Mouse (Mus musculus): Measurements from ENCODE around the gene Ankrd55.

Ankrd55 gene

DNA sequence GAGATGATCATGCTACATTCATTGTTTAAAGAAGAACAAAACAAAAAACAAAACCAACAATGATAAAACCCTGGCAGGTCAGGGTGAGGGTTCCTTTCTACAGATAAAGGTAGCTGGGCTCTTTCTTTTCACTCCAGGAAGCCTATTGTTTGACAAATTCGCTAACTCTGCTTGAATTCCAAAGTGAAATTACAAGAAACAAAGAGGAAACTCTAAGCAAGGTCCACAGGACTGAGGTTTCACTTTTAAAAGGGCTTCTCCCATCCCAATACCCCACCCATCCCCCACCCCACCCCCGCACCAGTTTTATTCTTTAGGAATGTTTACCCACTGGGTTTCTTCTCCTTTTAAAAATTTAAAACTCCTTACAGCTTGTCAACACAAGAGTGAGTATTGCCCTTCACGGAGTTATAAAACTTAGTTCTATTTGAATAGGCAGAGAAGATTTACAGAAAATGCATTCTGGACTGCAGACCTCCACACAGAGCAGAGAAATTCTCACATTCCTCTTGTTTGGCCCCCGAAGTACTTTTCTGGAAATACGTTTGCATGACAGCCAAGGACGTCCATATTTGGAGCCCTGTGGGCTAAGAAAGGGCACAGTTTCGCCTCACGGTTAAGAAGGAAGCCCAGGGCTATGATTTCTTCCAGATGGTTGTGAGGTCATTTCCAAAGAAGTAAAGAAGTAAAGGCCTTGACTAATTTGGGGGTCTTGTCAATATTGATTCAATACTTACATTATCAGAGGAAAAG lies 128.3 kb downstream of the Ankrd55 start:
- DNase-seq, result no peak

DNA sequence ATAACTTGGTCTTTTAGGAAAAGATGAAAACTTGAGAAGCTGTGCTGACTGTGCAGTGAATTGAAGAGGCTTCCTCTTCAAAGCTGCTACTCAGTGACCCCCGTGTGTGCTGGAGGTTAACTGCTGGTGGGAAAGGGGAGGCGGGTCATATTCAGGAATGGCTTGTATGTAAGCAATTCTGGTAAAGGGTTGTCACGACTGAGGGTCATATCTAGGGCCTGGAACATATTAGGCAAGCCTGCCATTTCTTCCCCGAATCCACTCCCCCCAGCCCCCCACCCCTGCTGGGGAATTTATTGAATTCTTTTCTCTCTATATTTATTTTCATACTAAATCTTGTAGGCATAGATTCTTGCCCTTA lies 128.9 kb downstream of the Ankrd55 start:
- DNase-seq, result no peak

DNA sequence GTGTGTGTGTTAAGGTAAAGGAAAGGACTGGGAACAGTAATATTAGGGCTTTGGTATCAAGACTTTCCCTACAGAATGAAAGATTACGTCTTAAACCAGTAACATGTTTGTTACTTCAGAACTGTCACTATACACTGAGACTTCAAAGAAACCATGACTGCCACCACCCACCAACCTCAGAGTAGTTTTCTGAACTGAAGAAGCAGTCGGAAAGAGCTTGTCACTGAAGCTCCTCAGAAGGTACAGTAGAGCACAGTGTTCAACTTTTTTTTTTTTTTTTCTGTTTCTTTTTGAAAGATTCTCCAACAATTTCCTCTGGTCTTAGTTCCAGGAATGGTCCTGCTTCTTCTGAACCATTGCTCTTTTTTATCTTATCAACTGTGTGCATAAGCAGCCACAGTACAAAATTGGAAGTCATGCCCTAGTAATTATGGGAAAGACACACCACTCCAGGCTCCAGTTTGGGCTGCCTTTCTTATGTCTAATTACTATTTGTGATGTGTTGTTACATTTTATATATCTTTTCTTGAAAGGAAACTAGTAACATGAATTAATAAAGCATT lies 129.7 kb downstream of the Ankrd55 start:
- peak; percentile 48 to 72 for DNase-seq

DNA sequence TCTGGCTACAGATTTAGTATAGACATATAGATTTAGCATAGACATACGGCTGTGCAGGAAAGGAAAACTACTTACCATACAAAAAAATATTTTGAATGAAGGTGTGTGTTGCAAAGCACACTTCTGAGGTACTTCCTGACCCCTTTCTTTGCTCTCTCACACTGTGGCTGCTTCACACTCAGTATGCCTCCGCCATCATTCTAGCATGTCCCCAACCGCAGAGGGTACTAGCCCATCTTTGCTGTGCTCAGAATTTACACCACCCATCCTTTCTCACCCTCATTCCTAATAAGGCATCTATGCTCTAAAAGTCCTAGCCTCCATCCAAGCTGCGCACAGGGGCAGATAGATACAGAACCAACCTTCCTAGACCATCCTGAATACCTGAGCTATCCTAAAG lies 130.3 kb downstream of the Ankrd55 start:
- DNase-seq, result peak; percentile 42 to 64

DNA sequence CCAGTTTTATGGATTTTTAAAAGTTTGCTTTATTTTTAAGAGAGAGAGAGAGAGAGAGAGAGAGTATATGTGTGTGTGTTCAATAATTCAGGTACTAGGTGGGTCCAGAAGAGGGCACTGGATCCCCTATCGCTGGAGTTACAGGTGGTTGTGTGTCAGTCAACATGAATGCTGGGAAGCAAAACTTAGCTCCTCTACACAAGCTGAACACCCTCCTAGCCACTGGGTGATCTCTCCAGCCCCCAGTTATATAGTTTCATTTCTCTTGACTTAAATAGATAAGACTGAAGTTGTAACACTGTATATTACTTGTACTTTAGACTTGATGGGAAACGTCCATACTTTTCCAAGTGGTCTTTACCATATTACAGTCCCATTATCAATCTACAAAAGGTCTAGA lies 136.0 kb downstream of the Ankrd55 start:
- peak; percentile 57 to 72 for DNase-seq

DNA sequence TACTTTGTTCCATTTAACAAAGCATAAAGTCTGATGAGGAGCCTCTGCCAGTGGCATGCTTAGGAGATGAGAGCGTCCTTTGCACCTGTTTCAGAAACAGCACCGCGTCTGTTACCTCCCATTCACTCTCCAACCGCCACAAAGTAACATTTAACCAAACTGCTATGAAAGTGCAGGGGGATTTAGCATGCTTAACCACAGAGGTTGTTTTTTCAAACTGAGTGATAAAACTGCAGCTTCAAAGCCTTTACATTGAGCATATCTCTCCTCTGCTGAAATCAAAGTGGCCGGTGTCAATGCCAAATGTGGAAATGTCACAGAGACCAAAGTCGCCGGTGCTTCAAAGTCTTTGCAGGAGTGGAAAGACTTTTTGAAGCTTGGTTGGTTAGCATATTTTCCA lies 136.4 kb downstream of the Ankrd55 start:
- DNase-seq, result peak; percentile 61 to 78

DNA sequence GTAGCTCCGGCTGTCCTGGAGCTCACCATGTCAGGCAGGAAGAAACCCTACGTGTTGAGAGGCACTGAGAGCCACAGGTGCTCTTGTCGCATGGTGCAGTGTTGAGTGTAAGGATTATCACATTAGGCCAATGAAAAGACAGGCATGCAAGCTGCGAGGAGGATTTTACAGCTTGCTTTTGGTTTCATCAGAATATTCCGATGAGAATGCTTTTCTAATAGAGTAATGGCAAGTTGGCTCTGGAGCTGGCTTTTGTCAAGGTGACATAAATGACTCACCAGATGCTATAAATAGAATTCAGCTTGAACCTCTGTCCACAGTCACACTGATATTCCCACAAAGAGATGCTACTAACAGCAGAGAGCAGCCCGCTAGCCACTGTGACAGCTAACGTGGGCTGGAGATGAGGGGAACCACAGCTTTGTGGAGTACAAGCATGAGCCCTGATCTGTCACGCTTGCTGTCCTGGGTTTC lies 137.0 kb downstream of the Ankrd55 start:
- DNase-seq, result peak; percentile 44 to 56

DNA sequence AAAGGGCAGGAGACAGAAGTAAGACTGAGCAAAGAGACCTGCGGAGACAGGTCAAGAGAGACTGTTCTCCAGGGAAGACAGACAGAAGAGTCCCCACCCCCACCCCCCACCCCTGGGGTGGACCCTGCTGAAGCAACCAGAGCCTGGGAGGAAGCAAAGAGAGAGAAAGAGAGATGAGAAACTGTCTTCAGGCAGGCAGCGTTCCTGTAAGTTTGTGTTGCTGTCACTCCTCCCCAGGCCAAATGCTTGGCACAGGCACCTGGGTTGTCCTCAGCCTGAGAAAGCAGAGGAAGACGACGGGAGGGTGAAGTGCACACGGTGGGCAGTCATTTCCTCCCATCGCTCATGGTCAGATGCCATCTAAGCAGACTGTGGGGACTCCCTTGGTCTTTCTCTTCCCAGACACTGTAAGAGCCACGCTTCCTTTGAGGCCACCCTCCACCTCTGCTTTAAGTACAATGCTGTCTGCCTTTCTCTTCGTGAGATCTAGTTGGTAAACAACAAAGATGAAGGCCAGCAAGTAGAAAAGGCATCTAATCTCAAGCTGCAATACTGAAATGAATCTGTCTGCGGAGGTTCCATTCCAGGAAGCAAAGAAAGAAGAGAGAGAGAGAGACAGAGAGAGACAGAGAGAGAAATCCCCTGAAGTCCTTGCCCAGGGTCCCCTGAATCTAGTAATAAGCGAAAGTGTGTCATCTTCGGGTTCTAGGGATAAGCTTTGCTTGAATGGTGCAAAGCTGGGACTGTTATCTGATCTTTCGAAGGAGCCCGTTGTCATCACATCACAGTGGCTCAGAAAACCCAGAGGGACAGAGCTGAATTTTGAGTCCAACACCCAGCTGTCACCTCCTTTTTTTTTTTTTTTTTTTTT lies 138.2 kb downstream of the Ankrd55 start:
- DNase-seq, result peak; percentile 63 to 65

DNA sequence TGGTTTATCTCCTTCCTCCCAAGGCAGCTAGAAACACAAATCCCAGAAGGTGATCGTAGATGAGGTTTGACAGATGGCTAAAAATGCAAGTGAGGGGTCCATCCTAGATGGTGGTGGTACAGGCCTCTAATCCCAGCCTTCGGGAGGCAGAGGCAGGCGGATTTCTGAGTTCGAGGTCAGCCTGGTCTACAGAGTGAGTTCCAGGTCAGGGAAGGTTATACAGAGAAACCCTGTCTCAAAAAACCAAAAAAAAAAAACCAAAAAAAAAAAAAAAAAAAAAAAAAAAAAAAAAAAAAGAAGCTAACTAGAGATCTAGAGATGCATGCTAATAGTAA lies 138.9 kb downstream of the Ankrd55 start:
- DNase-seq, result peak in 1 of 2 experiments; percentile 42

DNA sequence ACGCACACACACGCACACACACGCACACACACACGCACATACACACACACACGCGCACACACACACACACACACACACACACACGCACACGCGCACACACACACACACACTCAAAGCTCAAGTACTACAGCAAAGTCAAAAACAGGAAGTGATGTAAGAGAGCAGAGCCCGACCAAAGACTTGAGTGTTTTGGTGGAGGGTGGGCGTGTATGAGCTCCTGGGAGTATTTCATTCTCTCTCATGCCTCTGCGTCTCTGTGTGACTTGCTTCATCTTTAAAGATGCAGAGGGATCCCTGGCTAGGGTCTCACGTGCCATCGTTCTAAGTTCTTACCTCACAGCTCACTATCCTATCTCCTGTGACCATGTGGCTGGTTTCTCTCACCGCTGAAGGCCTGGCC lies 139.3 kb downstream of the Ankrd55 start:
- DNase-seq, result peak; percentile 61 to 71

DNA sequence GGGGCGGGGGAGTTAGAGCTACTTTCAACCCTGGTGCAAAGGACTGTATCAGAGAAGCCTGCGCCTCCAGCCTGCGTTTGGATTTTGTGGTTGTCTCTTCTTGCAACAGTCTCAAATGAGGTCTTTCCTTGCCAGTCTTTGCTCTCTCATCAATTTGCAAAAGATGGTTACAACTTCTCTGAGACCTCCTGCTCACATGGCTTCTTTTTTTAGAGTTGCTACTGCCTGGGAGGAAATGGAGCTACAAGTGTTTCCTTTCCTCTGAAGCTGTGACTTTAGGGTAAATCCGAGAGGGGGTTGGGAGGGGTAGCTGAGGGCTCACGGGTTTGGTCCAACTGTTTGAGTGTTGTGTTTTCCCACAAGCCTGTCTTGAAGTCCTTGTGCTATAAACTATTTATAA lies 145.0 kb downstream of the Ankrd55 start:
- peak; percentile 58 to 71 for DNase-seq
